Mouse (Mus musculus): Measurements from ENCODE around the gene Spock1. TPM values are rescaled to one million over a fixed set of nuclear protein-coding genes. Genes with fewer than 3 reads are reported as not detected.
A peak's percentile ranks its signal among the peaks of the same experiment; 100 is the strongest.
"Not testable (repeated sequence)": the region's sequence is repeated elsewhere in the genome, so short reads cannot be mapped to it uniquely, and the experiment has no call there.

Gene Spock1
- polyA plus RNA-seq, 1 experiment from 2014 or later, result 97.3 TPM

- no peaks in the 10 kb centered on the region for H3K36me3 ChIP-seq
- H3K4me1 ChIP-seq (replicated peaks), result peaks cover 26% of the 10 kb centered on the region
- H3K9ac ChIP-seq, result no peak overlapping the region
- no peak overlapping the region for H3K27ac ChIP-seq (replicated peaks)
- no peaks in the 10 kb centered on the region for H3K27me3 ChIP-seq
- no peak for ATAC-seq (ENCODE audit: low FRiP score, low read depth)
- no peak overlapping the region for H3K4me2 ChIP-seq
- H3K9me3 ChIP-seq, result no peaks in the 10 kb centered on the region
- 82% methylated on average over 7 of the region's 7 CpGs for WGBS
- H3K4me3 ChIP-seq, result no peak overlapping the region
Observed at GRCm38 (mm10) chr13:57609946-57610345, 298.2 kb downstream of the Spock1 start.

- peaks cover 16% of the 10 kb centered on the region for H3K27me3 ChIP-seq
- H3K9ac ChIP-seq, result no peak overlapping the region
- no peak overlapping the region for H3K27ac ChIP-seq (replicated peaks)
- no peaks in the 10 kb centered on the region for H3K36me3 ChIP-seq
- no peak for ATAC-seq (ENCODE audit: low FRiP score, low read depth)
- no peaks in the 10 kb centered on the region for H3K9me3 ChIP-seq
- no peak overlapping the region for H3K4me2 ChIP-seq
- peaks cover 21% of the 10 kb centered on the region for H3K4me1 ChIP-seq (replicated peaks)
- no peak overlapping the region for H3K4me3 ChIP-seq
- WGBS, result 73% methylated on average over 3 of the region's 3 CpGs
Observed at GRCm38 (mm10) chr13:57604437-57604836, 303.7 kb downstream of the Spock1 start.

GRCm38 (mm10) chr13:57603226-57603625, 304.9 kb downstream of the Spock1 start:
- Histone ChIP-seq H3K4me1 (replicated peaks) (peaks cover 21% of the 10 kb centered on the region), H3K9me3 (no peaks in the 10 kb centered on the region), H3K27ac (replicated peaks) (0 out of 2 replicates have a peak overlapping the region, but pooled peaks have one; percentile 8), H3K4me2 (no peak overlapping the region), H3K4me3 (no peak overlapping the region), H3K36me3 (no peaks in the 10 kb centered on the region), H3K9ac (no peak overlapping the region), H3K27me3 (peaks cover 17% of the 10 kb centered on the region)
- peak; percentile 65; the same call in 1 of the 2 replicates for ATAC-seq (ENCODE audit: low FRiP score, low read depth)
- WGBS, result 20% methylated on average over 8 of the region's 8 CpGs

GRCm38 (mm10) chr13:57595761-57596051, 312.4 kb downstream of the Spock1 start:
- H3K9me3 ChIP-seq, result no peaks in the 10 kb centered on the region
- H3K27ac ChIP-seq (replicated peaks), result peak overlapping the region; percentile 72
- H3K4me2 ChIP-seq, result peak overlapping the region; percentile 36
- ATAC-seq (ENCODE audit: low FRiP score, low read depth), result no peak
- no peak overlapping the region for H3K9ac ChIP-seq
- peaks cover 10% of the 10 kb centered on the region for H3K27me3 ChIP-seq
- peaks cover 24% of the 10 kb centered on the region for H3K4me1 ChIP-seq (replicated peaks)
- no peaks in the 10 kb centered on the region for H3K36me3 ChIP-seq
- no peak overlapping the region for H3K4me3 ChIP-seq
- WGBS, result 58% methylated on average over 6 of the region's 6 CpGs

GRCm38 (mm10) chr13:57595032-57595760, 312.9 kb downstream of the Spock1 start:
- H3K4me3 ChIP-seq, result no peak overlapping the region
- peak; percentile 88 for ATAC-seq (ENCODE audit: low FRiP score, low read depth)
- no peaks in the 10 kb centered on the region for H3K36me3 ChIP-seq
- peak overlapping the region; percentile 72 for H3K27ac ChIP-seq (replicated peaks)
- peaks cover 10% of the 10 kb centered on the region; the same call in 1 of the 2 replicates for H3K27me3 ChIP-seq
- H3K9ac ChIP-seq, result no peak overlapping the region
- 17% methylated on average over 15 of the region's 15 CpGs for WGBS
- no peaks in the 10 kb centered on the region for H3K9me3 ChIP-seq
- H3K4me1 ChIP-seq (replicated peaks), result peaks cover 24% of the 10 kb centered on the region
- peak overlapping the region; percentile 36 for H3K4me2 ChIP-seq

- not testable (repeated sequence) for H3K4me2 ChIP-seq; ATAC-seq (ENCODE audit: low FRiP score, low read depth); H3K36me3 ChIP-seq; H3K4me3 ChIP-seq; H3K27me3 ChIP-seq; H3K9ac ChIP-seq; H3K9me3 ChIP-seq
- WGBS, result 90% methylated on average over 4 of the region's 4 CpGs
- peaks cover 16% of the 10 kb centered on the region for H3K4me1 ChIP-seq (replicated peaks)
- H3K27ac ChIP-seq (replicated peaks), result peak overlapping the region; percentile 66; the same call in 1 of the 2 replicates
Observed at GRCm38 (mm10) chr13:57589338-57589914, 318.7 kb downstream of the Spock1 start.

GRCm38 (mm10) chr13:57588558-57589273, 319.4 kb downstream of the Spock1 start:
- Histone ChIP-seq H3K36me3 (no peaks in the 10 kb centered on the region), H3K9me3 (no peaks in the 10 kb centered on the region), H3K27ac (replicated peaks) (peak overlapping the region; percentile 66), H3K27me3 (no peaks in the 10 kb centered on the region), H3K4me1 (replicated peaks) (peaks cover 13% of the 10 kb centered on the region), H3K4me3 (no peak overlapping the region), H3K4me2 (no peak overlapping the region), H3K9ac (no peak overlapping the region)
- WGBS, result 16% methylated on average over 10 of the region's 10 CpGs
- peak; percentile 72 for ATAC-seq (ENCODE audit: low FRiP score, low read depth)

GRCm38 (mm10) chr13:57585131-57585530, 323.0 kb downstream of the Spock1 start:
- Histone ChIP-seq H3K4me3 (no peak overlapping the region), H3K9ac (no peak overlapping the region), H3K4me2 (no peak overlapping the region), H3K27me3 (no peaks in the 10 kb centered on the region), H3K4me1 (replicated peaks) (peaks cover 20% of the 10 kb centered on the region), H3K9me3 (no peaks in the 10 kb centered on the region), H3K27ac (replicated peaks) (no peak overlapping the region), H3K36me3 (no peaks in the 10 kb centered on the region)
- ATAC-seq (ENCODE audit: low FRiP score, low read depth), result no peak
- 42% methylated on average over 3 of the region's 3 CpGs for WGBS

- WGBS, result 72% methylated on average over 12 of the region's 12 CpGs
Observed at GRCm38 (mm10) chr13:57582314-57582976, 325.7 kb downstream of the Spock1 start.

GRCm38 (mm10) chr13:57577541-57578244, 330.4 kb downstream of the Spock1 start:
- Histone ChIP-seq H3K36me3 (no peaks in the 10 kb centered on the region), H3K4me2 (no peak overlapping the region), H3K9me3 (no peaks in the 10 kb centered on the region), H3K27ac (replicated peaks) (no peak overlapping the region), H3K4me1 (replicated peaks) (peaks cover 4% of the 10 kb centered on the region), H3K27me3 (no peaks in the 10 kb centered on the region), H3K9ac (no peak overlapping the region), H3K4me3 (no peak overlapping the region)
- no peak for ATAC-seq (ENCODE audit: low FRiP score, low read depth)
- 94% methylated on average over 5 of the region's 5 CpGs for WGBS

More at GRCm38 (mm10) chr13:57582314-57582976, 325.7 kb downstream of the Spock1 start:
- no peak overlapping the region for H3K27ac ChIP-seq (replicated peaks)
- ATAC-seq (ENCODE audit: low FRiP score, low read depth), result no peak
- H3K4me3 ChIP-seq, result no peak overlapping the region
- H3K9me3 ChIP-seq, result no peaks in the 10 kb centered on the region
- no peaks in the 10 kb centered on the region for H3K27me3 ChIP-seq
- no peak overlapping the region for H3K4me2 ChIP-seq
- H3K4me1 ChIP-seq (replicated peaks), result peaks cover 7% of the 10 kb centered on the region
- no peak overlapping the region for H3K9ac ChIP-seq
- no peaks in the 10 kb centered on the region for H3K36me3 ChIP-seq

GRCm38 (mm10) chr13:57573501-57573900, 334.6 kb downstream of the Spock1 start:
- WGBS, result 55% methylated on average over 4 of the region's 4 CpGs
- Histone ChIP-seq H3K27ac (replicated peaks) (no peak overlapping the region), H3K9ac (no peak overlapping the region), H3K4me2 (no peak overlapping the region), H3K27me3 (no peaks in the 10 kb centered on the region), H3K4me1 (replicated peaks) (no peaks in the 10 kb centered on the region), H3K36me3 (no peaks in the 10 kb centered on the region), H3K9me3 (no peaks in the 10 kb centered on the region), H3K4me3 (no peak overlapping the region)
- ATAC-seq (ENCODE audit: low FRiP score, low read depth), result no peak

All from hindbrain, embryonic 15.5 days (tissue).